Mouse (Mus musculus) kidney, adult 2 months (tissue): ENCODE results near the gene Plac8.

Experiments
- CTCF ChIP-seq: fragments of 200-500 bp; conservative IDR thresholded peaks from 2 replicates; pipeline ENCODE4 v1.5.1; 2011; ENCODE audit warnings: low read depth, mild to moderate bottlenecking, control low read depth, low read length, moderate library complexity, mixed read lengths; ENCODE audit not compliant: insufficient read depth, insufficient read length
- POLR2A ChIP-seq: fragments of 200-500 bp; IDR thresholded peaks from one replicate; pipeline ENCODE4 v1.6.1; 2011; ENCODE audit warnings: low read depth, low read length, control low read depth

DNA sequence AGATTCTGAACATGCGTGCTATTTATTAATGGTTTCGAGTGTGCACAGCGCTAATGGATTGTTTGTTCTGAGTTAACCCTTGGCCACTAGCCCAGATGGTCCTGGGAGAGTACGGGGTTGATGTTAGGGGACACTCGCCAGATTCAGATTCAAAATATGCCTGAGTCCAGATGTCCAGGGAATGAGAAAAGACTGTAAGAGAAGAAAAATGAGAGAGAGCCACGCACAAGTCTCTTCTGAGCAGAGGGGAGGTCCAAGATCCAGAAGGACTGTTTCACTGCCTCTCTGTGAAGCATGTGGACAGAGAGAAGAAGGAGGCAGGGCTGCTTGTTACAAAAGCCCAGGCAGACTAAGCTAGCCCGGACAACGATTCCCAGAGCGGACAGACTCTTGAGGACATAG, 33.8 kb upstream of the Plac8 start:
- TF ChIP-seq CTCF (no peak), POLR2A (no peak)
